Comparison of ENCODE assay signal across 21 mouse cellular contexts in genomic region chr8:87680034-87680433, GRCm38 (mm10).
A peak's percentile ranks its signal among the peaks of the same experiment; 100 is the strongest.
DNase-seq lines count a peak whose midpoint lies in the region; ATAC-seq and TF ChIP-seq lines count a peak whose summit lies in the region.
"Had no signal": no experiment of that assay in that cellular context is flagged by ENCODE, and none has a peak within 500 bp of the region (broad histone marks: within the 10 kb centered on the region; RNA-seq: fewer than 3 reads in every experiment).

No protein-coding gene starts in this region.

- peaks cover 25% of the 10 kb centered on the region for H3K4me1 ChIP-seq in cerebellum, adult 2 months (ENCODE audit: control insufficient read depth, insufficient read depth, low read length)
- H3K4me1 ChIP-seq in forebrain, embryonic 13.5 days = peaks cover 46% of the 10 kb centered on the region
- H3K4me1 ChIP-seq in forebrain, postnatal 0 days (ENCODE audit: insufficient read depth) = peaks cover 10% of the 10 kb centered on the region; the same call in 1 of the 2 replicates
- peaks cover 38% of the 10 kb centered on the region for H3K4me1 ChIP-seq in hindbrain, embryonic 15.5 days (replicated peaks)
- peaks cover 35% of the 10 kb centered on the region for H3K4me1 ChIP-seq in hindbrain, embryonic 10.5 days (replicated peaks)
- H3K4me1 ChIP-seq in midbrain, embryonic 15.5 days = peaks cover 29% of the 10 kb centered on the region
- H3K4me1 ChIP-seq in midbrain, postnatal 0 days (ENCODE audit: insufficient read depth, low read length) = peaks cover 4% of the 10 kb centered on the region; the same call in 1 of the 2 replicates
- H3K4me1 ChIP-seq: heart, embryonic 15.5 days had no signal

- no peaks in the 10 kb centered on the region for H3K27me3 ChIP-seq in cerebellum, adult 2 months (ENCODE audit: control insufficient read depth, insufficient read depth, low read length)
- 0 out of 2 replicates have a peak, but pooled peaks cover 4% of the 10 kb centered on the region for H3K27me3 ChIP-seq in forebrain, embryonic 13.5 days
- no peaks in the 10 kb centered on the region for H3K27me3 ChIP-seq in forebrain, postnatal 0 days (ENCODE audit: insufficient read depth, low read length)
- no peaks in the 10 kb centered on the region for H3K27me3 ChIP-seq in hindbrain, embryonic 15.5 days
- H3K27me3 ChIP-seq in hindbrain, embryonic 10.5 days (ENCODE audit: insufficient read depth, poor library complexity, severe bottlenecking) = no peaks in the 10 kb centered on the region
- no peaks in the 10 kb centered on the region for H3K27me3 ChIP-seq in midbrain, embryonic 15.5 days (replicated peaks)
- H3K27me3 ChIP-seq in midbrain, postnatal 0 days (ENCODE audit: insufficient read depth, low read length) = no peaks in the 10 kb centered on the region
- H3K27me3 ChIP-seq: CH12.LX; heart, embryonic 15.5 days; kidney, embryonic 15.5 days had no signal

- H3K9ac ChIP-seq in forebrain, embryonic 13.5 days = no peak overlapping the region
- no peak overlapping the region for H3K9ac ChIP-seq in forebrain, postnatal 0 days
- no peak overlapping the region for H3K9ac ChIP-seq in hindbrain, embryonic 15.5 days
- no peak overlapping the region for H3K9ac ChIP-seq in midbrain, embryonic 15.5 days
- H3K9ac ChIP-seq in midbrain, postnatal 0 days (replicated peaks; ENCODE audit: low read length, poor library complexity, severe bottlenecking) = no peak overlapping the region
- H3K9ac ChIP-seq: heart, embryonic 15.5 days; kidney, embryonic 15.5 days had no signal

- no peak overlapping the region for H3K4me2 ChIP-seq in forebrain, embryonic 13.5 days
- no peak overlapping the region for H3K4me2 ChIP-seq in forebrain, postnatal 0 days (ENCODE audit: low read depth)
- no peak overlapping the region for H3K4me2 ChIP-seq in hindbrain, embryonic 15.5 days
- no peak overlapping the region for H3K4me2 ChIP-seq in midbrain, embryonic 15.5 days
- H3K4me2 ChIP-seq in midbrain, postnatal 0 days (ENCODE audit: low read depth, low read length, poor library complexity, severe bottlenecking) = no peak overlapping the region
- H3K4me2 ChIP-seq: heart, embryonic 11.5 days; heart, embryonic 15.5 days; kidney, embryonic 15.5 days had no signal

- no peaks in the 10 kb centered on the region for H3K9me3 ChIP-seq in forebrain, embryonic 13.5 days (replicated peaks)
- H3K9me3 ChIP-seq in forebrain, postnatal 0 days (ENCODE audit: low read length) = no peaks in the 10 kb centered on the region
- no peaks in the 10 kb centered on the region for H3K9me3 ChIP-seq in hindbrain, embryonic 15.5 days
- H3K9me3 ChIP-seq in hindbrain, embryonic 10.5 days = 0 out of 2 replicates have a peak, but pooled peaks cover 5% of the 10 kb centered on the region
- H3K9me3 ChIP-seq in midbrain, embryonic 15.5 days = no peaks in the 10 kb centered on the region
- H3K9me3 ChIP-seq in midbrain, postnatal 0 days (ENCODE audit: low read length) = no peaks in the 10 kb centered on the region
- H3K9me3 ChIP-seq: embryonic facial prominence, embryonic 10.5 days; heart, embryonic 15.5 days; kidney, embryonic 15.5 days had no signal

- no peak for TF ChIP-seq POLR2A in cerebellum, adult 2 months (IDR thresholded peaks at IDR 0.05; ENCODE audit: borderline replicate concordance, insufficient read depth, low read length)

- WGBS in cerebellum, adult 2 months = 7% methylated on average over 3 of the region's 3 CpGs
- 58% methylated on average over 3 of the region's 3 CpGs for WGBS in forebrain, embryonic 13.5 days
- WGBS in forebrain, postnatal 0 days = 44% methylated on average over 3 of the region's 3 CpGs
- WGBS in hindbrain, embryonic 15.5 days = 64% methylated on average over 3 of the region's 3 CpGs
- WGBS in hindbrain, embryonic 10.5 days = 84% methylated on average over 3 of the region's 3 CpGs
- WGBS in midbrain, embryonic 15.5 days = 68% methylated on average over 3 of the region's 3 CpGs
- 67% methylated on average over 3 of the region's 3 CpGs for WGBS in midbrain, postnatal 0 days

- no peak for ATAC-seq in forebrain, embryonic 13.5 days
- no peak for ATAC-seq in forebrain, postnatal 0 days
- ATAC-seq in hindbrain, embryonic 15.5 days (ENCODE audit: low FRiP score, low read depth) = no peak
- ATAC-seq in midbrain, embryonic 15.5 days (replicated peaks) = no peak
- no peak for ATAC-seq in midbrain, postnatal 0 days (ENCODE audit: low FRiP score)
- ATAC-seq: activated CD4-positive, CD25-positive, alpha-beta regulatory T cell, adult 4 months; intestine, embryonic 16.5 days; Patski had no signal

- 0 out of 2 replicates have a peak overlapping the region, but pooled peaks have one; percentile 13 for H3K27ac ChIP-seq in cerebellum, adult 2 months (ENCODE audit: insufficient read depth, low read length)
- H3K27ac ChIP-seq in forebrain, embryonic 13.5 days = peak overlapping the region; percentile 16; the same call in 1 of the 2 replicates
- no peak overlapping the region for H3K27ac ChIP-seq in forebrain, postnatal 0 days (ENCODE audit: low read depth, low read length)
- H3K27ac ChIP-seq in hindbrain, embryonic 15.5 days (replicated peaks) = peak overlapping the region; percentile 23
- no peak overlapping the region for H3K27ac ChIP-seq in hindbrain, embryonic 10.5 days
- peak overlapping the region; percentile 16 for H3K27ac ChIP-seq in midbrain, embryonic 15.5 days
- H3K27ac ChIP-seq in midbrain, postnatal 0 days (ENCODE audit: low read depth, low read length) = no peak overlapping the region
- H3K27ac ChIP-seq: embryonic facial prominence, embryonic 10.5 days; heart, adult 2 months; heart, embryonic 15.5 days; kidney, embryonic 15.5 days had no signal

- H3K36me3 ChIP-seq in forebrain, embryonic 13.5 days (ENCODE audit: poor library complexity, severe bottlenecking) = peaks cover 7% of the 10 kb centered on the region
- H3K36me3 ChIP-seq in forebrain, postnatal 0 days (ENCODE audit: insufficient read depth) = no peaks in the 10 kb centered on the region
- no peaks in the 10 kb centered on the region for H3K36me3 ChIP-seq in hindbrain, embryonic 15.5 days
- peaks cover 87% of the 10 kb centered on the region for H3K36me3 ChIP-seq in hindbrain, embryonic 10.5 days
- H3K36me3 ChIP-seq in midbrain, embryonic 15.5 days (replicated peaks) = no peaks in the 10 kb centered on the region
- H3K36me3 ChIP-seq in midbrain, postnatal 0 days (ENCODE audit: insufficient read depth, low read length) = no peaks in the 10 kb centered on the region; the same call in 1 of the 2 replicates
- H3K36me3 ChIP-seq: heart, embryonic 15.5 days had no signal

- peak; percentile 47 to 65 for DNase-seq in cerebellum, adult 2 months
- no peak for DNase-seq in cerebellum, adult 11 months
- DNase-seq in forebrain, postnatal 0 days = no peak
- DNase-seq in hindbrain, embryonic 10.5 days (ENCODE audit: low spot score) = no peak
- no peak for DNase-seq in midbrain, postnatal 0 days (ENCODE audit: low spot score)
- DNase-seq: adrenal gland, postnatal 14 days; gastrocnemius, postnatal 14 days; heart, adult 2 months; heart, postnatal 14 days; kidney, adult 2 months had no signal

- H3K4me3 ChIP-seq in cerebellum, adult 2 months (replicated peaks; ENCODE audit: insufficient read depth, low read depth, low read length) = no peak overlapping the region
- no peak overlapping the region for H3K4me3 ChIP-seq in forebrain, embryonic 13.5 days
- no peak overlapping the region for H3K4me3 ChIP-seq in forebrain, postnatal 0 days (ENCODE audit: low read depth, low read length)
- H3K4me3 ChIP-seq in hindbrain, embryonic 15.5 days = no peak overlapping the region
- H3K4me3 ChIP-seq in hindbrain, embryonic 10.5 days = no peak overlapping the region
- H3K4me3 ChIP-seq in midbrain, embryonic 15.5 days = no peak overlapping the region
- no peak overlapping the region for H3K4me3 ChIP-seq in midbrain, postnatal 0 days (ENCODE audit: low read depth, low read length)
- H3K4me3 ChIP-seq: embryonic facial prominence, embryonic 10.5 days; heart, adult 2 months; heart, embryonic 15.5 days; kidney, embryonic 15.5 days had no signal

- TF ChIP-seq CTCF in cerebellum, adult 2 months (IDR thresholded peaks at IDR 0.05; ENCODE audit: borderline replicate concordance, insufficient read depth, low read depth, low read length) = no peak
- TF ChIP-seq CTCF in forebrain, postnatal 0 days (IDR thresholded peaks at IDR 0.05; ENCODE audit: low read depth) = no peak
- no peak for TF ChIP-seq CTCF in midbrain, postnatal 0 days (IDR thresholded peaks at IDR 0.05)

Comparison
In these comparisons a context has a peak if more than half of its experiments do, and no peak if none do; other contexts are left out.
1. DNase-seq: peak in cerebellum, adult 2 months (2 of 2); none in cerebellum, adult 11 months (single experiment), forebrain, postnatal 0 days (single experiment), hindbrain, embryonic 10.5 days (single experiment) and midbrain, postnatal 0 days (single experiment).
2. H3K27ac ChIP-seq: peak in cerebellum, adult 2 months (single experiment), forebrain, embryonic 13.5 days (single experiment), hindbrain, embryonic 15.5 days (single experiment) and midbrain, embryonic 15.5 days (single experiment); none in forebrain, postnatal 0 days (single experiment), hindbrain, embryonic 10.5 days (single experiment) and midbrain, postnatal 0 days (single experiment).